Mouse (Mus musculus): Measurements from ENCODE around the gene Slfn2.
"Not testable (repeated sequence)": the region's sequence is repeated elsewhere in the genome, so short reads cannot be mapped to it uniquely, and the experiment has no call there.

The Slfn2 gene

GRCm38 (mm10) chr11:83064946-83065345 lies at the start of gene Slfn2:
Gene Slfn2 (plus strand): TSS chr11:83065112.
- DNase-seq (ENCODE audit: inconsistent age in 2 of 2, low spot score in 1 of 2), result peak in 1 of 2 experiments; percentile 57

- no peak for DNase-seq (ENCODE audit: inconsistent age in 2 of 2, low spot score in 1 of 2)
Measured at GRCm38 (mm10) chr11:83016093-83016492, 48.8 kb upstream of the Slfn2 start.

- DNase-seq (ENCODE audit: inconsistent age in 2 of 2, low spot score in 1 of 2), result peak; percentile 12 to 53
Measured at GRCm38 (mm10) chr11:83019561-83020519, 45.1 kb upstream of the Slfn2 start.

- DNase-seq (ENCODE audit: inconsistent age in 2 of 2, low spot score in 1 of 2), result peak; percentile 50 to 84
Measured at GRCm38 (mm10) chr11:83020621-83021020, 44.3 kb upstream of the Slfn2 start, which contains the start of gene Slfn8. Gene Slfn8 (minus strand): TSS chr11:83020810.

- not testable (repeated sequence) for DNase-seq (ENCODE audit: inconsistent age in 2 of 2, low spot score in 1 of 2)
Measured at GRCm38 (mm10) chr11:83038686-83039085, 26.2 kb upstream of the Slfn2 start.

GRCm38 (mm10) chr11:83039156-83039555 lies 25.8 kb upstream of the Slfn2 start:
- no peak for DNase-seq (ENCODE audit: inconsistent age in 2 of 2, low spot score in 1 of 2)

- DNase-seq (ENCODE audit: inconsistent age in 2 of 2, low spot score in 1 of 2), result no peak
Measured at GRCm38 (mm10) chr11:83039796-83040195, 25.1 kb upstream of the Slfn2 start.

- peak in 1 of 2 experiments; percentile 68 for DNase-seq (ENCODE audit: inconsistent age in 2 of 2, low spot score in 1 of 2)
Measured at GRCm38 (mm10) chr11:83040325-83040724, 24.6 kb upstream of the Slfn2 start.

- no peak for DNase-seq (ENCODE audit: inconsistent age in 2 of 2, low spot score in 1 of 2)
Measured at GRCm38 (mm10) chr11:83041000-83041399, 23.9 kb upstream of the Slfn2 start.

GRCm38 (mm10) chr11:83043891-83044290 lies 21.0 kb upstream of the Slfn2 start:
- no peak for DNase-seq (ENCODE audit: inconsistent age in 2 of 2, low spot score in 1 of 2)

GRCm38 (mm10) chr11:83045642-83046041 lies 19.3 kb upstream of the Slfn2 start:
- peak; percentile 28 to 74 for DNase-seq (ENCODE audit: inconsistent age in 2 of 2, low spot score in 1 of 2)

- DNase-seq (ENCODE audit: inconsistent age in 2 of 2, low spot score in 1 of 2), result peak; percentile 61 to 87
Measured at GRCm38 (mm10) chr11:83057863-83058262, 7.0 kb upstream of the Slfn2 start.

GRCm38 (mm10) chr11:83060412-83061020 lies 4.4 kb upstream of the Slfn2 start:
- DNase-seq (ENCODE audit: inconsistent age in 2 of 2, low spot score in 1 of 2), result peak in 1 of 2 experiments; percentile 2

GRCm38 (mm10) chr11:83061806-83062205 lies 3.1 kb upstream of the Slfn2 start:
- DNase-seq (ENCODE audit: inconsistent age in 2 of 2, low spot score in 1 of 2), result peak in 1 of 2 experiments; percentile 0

- DNase-seq (ENCODE audit: inconsistent age in 2 of 2, low spot score in 1 of 2), result no peak
Measured at GRCm38 (mm10) chr11:83063126-83063525, 1.8 kb upstream of the Slfn2 start.

GRCm38 (mm10) chr11:83063941-83064349 lies 967 bp upstream of the Slfn2 start:
- no peak for DNase-seq (ENCODE audit: inconsistent age in 2 of 2, low spot score in 1 of 2)

- no peak for DNase-seq (ENCODE audit: inconsistent age in 2 of 2, low spot score in 1 of 2)
Measured at GRCm38 (mm10) chr11:83065441-83066344, 781 bp downstream of the Slfn2 start.

- DNase-seq (ENCODE audit: inconsistent age in 2 of 2, low spot score in 1 of 2), result peak; percentile 37 to 71
Measured at GRCm38 (mm10) chr11:83066640-83067531, 2.0 kb downstream of the Slfn2 start.

GRCm38 (mm10) chr11:83067982-83068694 lies 3.2 kb downstream of the Slfn2 start:
- peak in 1 of 2 experiments; percentile 31 for DNase-seq (ENCODE audit: inconsistent age in 2 of 2, low spot score in 1 of 2)

Measured in adrenal gland, adult (tissue).